In the genomic region with DNA sequence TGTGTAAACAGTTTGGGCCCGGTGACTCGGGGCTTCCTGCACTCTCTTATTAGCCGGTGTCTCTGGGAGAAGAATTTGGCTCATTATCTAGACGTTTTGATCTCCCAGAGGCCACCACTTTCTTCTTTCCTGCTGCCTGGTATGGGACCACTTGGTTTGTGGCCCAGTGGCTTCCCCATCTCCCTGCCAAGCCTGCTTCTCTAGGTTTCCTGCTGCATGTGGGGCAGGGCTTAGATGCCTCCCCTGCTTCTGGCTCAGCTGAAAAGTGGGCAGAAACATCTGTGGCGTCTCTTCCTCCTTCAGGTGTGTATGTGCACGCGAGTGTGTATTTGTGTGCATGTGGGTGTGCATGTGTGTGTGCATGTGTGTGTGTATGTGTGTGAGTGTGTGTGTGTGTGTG, we compare ENCODE assay signal across 16 mouse cellular contexts.
DNase-seq lines count a peak whose midpoint lies in the region; ATAC-seq and TF ChIP-seq lines count a peak whose summit lies in the region.
"Had no signal": no experiment of that assay in that cellular context is flagged by ENCODE, and none has a peak within 500 bp of the region (broad histone marks: within the 10 kb centered on the region; RNA-seq: fewer than 3 reads in every experiment).

No protein-coding gene starts in this region.

- WGBS in midbrain, embryonic 10.5 days = 60% methylated on average over 7 of the region's 7 CpGs
- 42% methylated on average over 7 of the region's 7 CpGs for WGBS in midbrain, postnatal 0 days
- 28% methylated on average over 7 of the region's 7 CpGs for WGBS in stomach, postnatal 0 days
- WGBS in intestine, embryonic 15.5 days = 33% methylated on average over 7 of the region's 7 CpGs

- H3K9ac ChIP-seq in midbrain, postnatal 0 days (replicated peaks; ENCODE audit: low read length, poor library complexity, severe bottlenecking) = no peak overlapping the region
- no peak overlapping the region for H3K9ac ChIP-seq in stomach, postnatal 0 days (ENCODE audit: low read length)
- H3K9ac ChIP-seq in intestine, embryonic 15.5 days = no peak overlapping the region
- H3K9ac ChIP-seq: forebrain, embryonic 15.5 days; hindbrain, embryonic 15.5 days had no signal

- H3K4me1 ChIP-seq in midbrain, embryonic 10.5 days = peaks cover 38% of the 10 kb centered on the region
- H3K4me1 ChIP-seq in midbrain, postnatal 0 days (ENCODE audit: insufficient read depth, low read length) = no peaks in the 10 kb centered on the region
- H3K4me1 ChIP-seq in stomach, postnatal 0 days (replicated peaks; ENCODE audit: control insufficient read depth, insufficient read depth) = peaks cover 6% of the 10 kb centered on the region; the same call in 1 of the 2 replicates
- peaks cover 4% of the 10 kb centered on the region; the same call in 1 of the 2 replicates for H3K4me1 ChIP-seq in intestine, embryonic 15.5 days (replicated peaks)
- H3K4me1 ChIP-seq: hindbrain, embryonic 15.5 days had no signal

- no peak for DNase-seq in midbrain, embryonic 10.5 days (ENCODE audit: low spot score)
- no peak for DNase-seq in midbrain, postnatal 0 days (ENCODE audit: low spot score)
- DNase-seq in 416B (ENCODE audit: low read depth) = peak; percentile 16
- DNase-seq in brain, adult 2 months (ENCODE audit: low read depth, low spot score) = peak; percentile 13
- no peak for DNase-seq in stomach, postnatal 0 days (ENCODE audit: low spot score)
- DNase-seq: adrenal gland, adult 8-10 months; adrenal gland, postnatal 36 days; gastrocnemius, postnatal 10 days; heart, adult 18-20 months; heart, postnatal 10 days had no signal

- no peak overlapping the region for H3K4me3 ChIP-seq in midbrain, embryonic 10.5 days
- no peak overlapping the region for H3K4me3 ChIP-seq in midbrain, postnatal 0 days (ENCODE audit: low read depth, low read length)
- H3K4me3 ChIP-seq in stomach, postnatal 0 days (ENCODE audit: low read depth, low read length) = no peak overlapping the region
- H3K4me3 ChIP-seq in intestine, embryonic 15.5 days (replicated peaks) = no peak overlapping the region
- H3K4me3 ChIP-seq: embryonic facial prominence, embryonic 10.5 days; forebrain, embryonic 15.5 days; heart, embryonic 10.5 days; hindbrain, embryonic 10.5 days; hindbrain, embryonic 15.5 days had no signal

- TF ChIP-seq EP300 in stomach, postnatal 0 days (optimal IDR thresholded peaks at IDR 0.05) = no peak

- peaks cover 35% of the 10 kb centered on the region for H3K27me3 ChIP-seq in midbrain, embryonic 10.5 days (ENCODE audit: low read depth, poor library complexity, severe bottlenecking)
- no peaks in the 10 kb centered on the region for H3K27me3 ChIP-seq in midbrain, postnatal 0 days (ENCODE audit: insufficient read depth, low read length)
- no peaks in the 10 kb centered on the region for H3K27me3 ChIP-seq in stomach, postnatal 0 days (ENCODE audit: control insufficient read depth, insufficient read depth, low read length)
- H3K27me3 ChIP-seq in intestine, embryonic 15.5 days (replicated peaks) = peaks cover 12% of the 10 kb centered on the region
- H3K27me3 ChIP-seq: hindbrain, embryonic 15.5 days had no signal

- no peak overlapping the region for H3K4me2 ChIP-seq in midbrain, postnatal 0 days (ENCODE audit: low read depth, low read length, poor library complexity, severe bottlenecking)
- no peak overlapping the region for H3K4me2 ChIP-seq in stomach, postnatal 0 days (replicated peaks; ENCODE audit: low read depth)
- no peak overlapping the region for H3K4me2 ChIP-seq in intestine, embryonic 15.5 days (replicated peaks)
- H3K4me2 ChIP-seq: forebrain, embryonic 15.5 days; hindbrain, embryonic 15.5 days had no signal

- no peaks in the 10 kb centered on the region for H3K36me3 ChIP-seq in midbrain, embryonic 10.5 days
- no peaks in the 10 kb centered on the region for H3K36me3 ChIP-seq in midbrain, postnatal 0 days (ENCODE audit: insufficient read depth, low read length)
- no peaks in the 10 kb centered on the region for H3K36me3 ChIP-seq in stomach, postnatal 0 days (ENCODE audit: control insufficient read depth, insufficient read depth, low read length)
- H3K36me3 ChIP-seq in intestine, embryonic 15.5 days = no peaks in the 10 kb centered on the region
- H3K36me3 ChIP-seq: embryonic facial prominence, embryonic 10.5 days; forebrain, embryonic 15.5 days; heart, embryonic 10.5 days; hindbrain, embryonic 10.5 days; hindbrain, embryonic 15.5 days had no signal

- no peak for TF ChIP-seq CTCF in midbrain, postnatal 0 days (IDR thresholded peaks at IDR 0.05)
- no peak for TF ChIP-seq CTCF in stomach, postnatal 0 days (IDR thresholded peaks at IDR 0.05; ENCODE audit: low read depth)

- ATAC-seq in midbrain, postnatal 0 days (ENCODE audit: low FRiP score) = no peak
- ATAC-seq in stomach, postnatal 0 days (ENCODE audit: low FRiP score, low TSS enrichment) = no peak
- ATAC-seq in intestine, embryonic 15.5 days = no peak

- 0 out of 2 replicates have a peak overlapping the region, but pooled peaks have one; percentile 18 for H3K27ac ChIP-seq in midbrain, embryonic 10.5 days (replicated peaks)
- no peak overlapping the region for H3K27ac ChIP-seq in midbrain, postnatal 0 days (ENCODE audit: low read depth, low read length)
- H3K27ac ChIP-seq in stomach, postnatal 0 days (replicated peaks) = 0 out of 2 replicates have a peak overlapping the region, but pooled peaks have one; percentile 24
- no peak overlapping the region for H3K27ac ChIP-seq in intestine, embryonic 15.5 days
- H3K27ac ChIP-seq: embryonic facial prominence, embryonic 10.5 days; heart, embryonic 10.5 days; hindbrain, embryonic 10.5 days; hindbrain, embryonic 15.5 days had no signal

- H3K9me3 ChIP-seq in midbrain, embryonic 10.5 days (replicated peaks) = no peaks in the 10 kb centered on the region
- H3K9me3 ChIP-seq in midbrain, postnatal 0 days (ENCODE audit: low read length) = no peaks in the 10 kb centered on the region
- H3K9me3 ChIP-seq in stomach, postnatal 0 days (ENCODE audit: control insufficient read depth, low read length) = no peaks in the 10 kb centered on the region
- H3K9me3 ChIP-seq in intestine, embryonic 15.5 days = no peaks in the 10 kb centered on the region
- H3K9me3 ChIP-seq: embryonic facial prominence, embryonic 10.5 days; forebrain, embryonic 15.5 days; heart, embryonic 10.5 days; hindbrain, embryonic 10.5 days; hindbrain, embryonic 15.5 days had no signal

Comparison
In these comparisons a context has a peak if more than half of its experiments do, and no peak if none do; other contexts are left out.
1. H3K27ac ChIP-seq: peak in midbrain, embryonic 10.5 days (single experiment) and stomach, postnatal 0 days (single experiment); none in midbrain, postnatal 0 days (single experiment) and intestine, embryonic 15.5 days (single experiment).
2. DNase-seq: peak in 416B (single experiment) and brain, adult 2 months (single experiment); none in midbrain, embryonic 10.5 days (single experiment), midbrain, postnatal 0 days (single experiment) and stomach, postnatal 0 days (single experiment).